Mouse (Mus musculus): ENCODE results near the gene Mtcl1.

- TF ChIP-seq GATA1 (IDR thresholded peaks at IDR 0.05; ENCODE audit: borderline replicate concordance, low read length) (no peak), FLI1 (IDR thresholded peaks at IDR 0.05; ENCODE audit: low read length) (no peak)
Observed at GRCm38 (mm10) chr17:66409070-66409605, 40.4 kb downstream of the Mtcl1 start.
